Mouse (Mus musculus) limb, embryonic 13.5 days (tissue): ENCODE results near the gene Ddit4l. TPM values are rescaled to one million over a fixed set of nuclear protein-coding genes. Genes with fewer than 3 reads are reported as not detected.
"Not testable (repeated sequence)": the region's sequence is repeated elsewhere in the genome, so short reads cannot be mapped to it uniquely, and the experiment has no call there.

Experiments used
- ATAC-seq: fragments of 200-750 bp; cut with Nextera tagmentation; 2 replicates; pipeline ENCODE4 v1.8.0; 2017; ENCODE audit warnings: low read depth, moderate number of reproducible peaks, moderate TSS enrichment; ENCODE audit not compliant: low FRiP score
- H3K27ac ChIP-seq: fragments of 300-500 bp; sonication (generic); 2 replicates; pipeline ENCODE4 v1.5.1; 2015; ENCODE audit warnings: inconsistent platforms, mild to moderate bottlenecking, moderate library complexity
- H3K27me3 ChIP-seq: fragments of 300-500 bp; sonication (generic); 2 replicates; pipeline ENCODE4 v1.6.1; 2015; ENCODE audit warnings: mild to moderate bottlenecking, inconsistent platforms
- H3K36me3 ChIP-seq: fragments of 300-500 bp; sonication (generic); 2 replicates; pipeline ENCODE4 v1.6.1; 2015; ENCODE audit warnings: inconsistent platforms, mild to moderate bottlenecking, moderate library complexity
- H3K4me1 ChIP-seq: fragments of 300-500 bp; sonication (generic); 2 replicates; pipeline ENCODE4 v1.6.1; 2015; ENCODE audit warnings: inconsistent platforms
- H3K4me2 ChIP-seq: fragments of 300-500 bp; sonication (generic); replicated peaks from 2 replicates; pipeline ENCODE4 v1.6.1; 2015; ENCODE audit warnings: inconsistent platforms, mild to moderate bottlenecking, moderate library complexity
- H3K4me3 ChIP-seq: fragments of 300-500 bp; sonication (generic); 2 replicates; pipeline ENCODE4 v1.5.1; 2015; ENCODE audit warnings: moderate library complexity, mild to moderate bottlenecking, inconsistent platforms
- H3K9ac ChIP-seq: fragments of 300-500 bp; sonication (generic); 2 replicates; pipeline ENCODE4 v1.6.1; 2015; ENCODE audit warnings: mild to moderate bottlenecking, inconsistent platforms
- H3K9me3 ChIP-seq: fragments of 300-500 bp; sonication (generic); 2 replicates; pipeline ENCODE4 v1.6.1; 2016; ENCODE audit warnings: inconsistent platforms
- WGBS: fragments of 180-500 bp; shearing (Covaris S2); methylation state at CpG from one replicate; pipeline ENCODE4 v1.1.7; 2015; 5-methylcytosine and 5-hydroxymethylcytosine counted together
- polyA plus RNA-seq: library from polyadenylated mRNA; unstranded; fragments of >200 nt; fragmentation: Nextera tagmentation; extraction: Ambion mirVana; gene quantifications from 2 replicates; pipeline ENCODE4 v1.2.1, GENCODE M21; 2015

The Ddit4l gene
- 20.1 and 21.4 TPM in 2 replicates for polyA plus RNA-seq

DNA sequence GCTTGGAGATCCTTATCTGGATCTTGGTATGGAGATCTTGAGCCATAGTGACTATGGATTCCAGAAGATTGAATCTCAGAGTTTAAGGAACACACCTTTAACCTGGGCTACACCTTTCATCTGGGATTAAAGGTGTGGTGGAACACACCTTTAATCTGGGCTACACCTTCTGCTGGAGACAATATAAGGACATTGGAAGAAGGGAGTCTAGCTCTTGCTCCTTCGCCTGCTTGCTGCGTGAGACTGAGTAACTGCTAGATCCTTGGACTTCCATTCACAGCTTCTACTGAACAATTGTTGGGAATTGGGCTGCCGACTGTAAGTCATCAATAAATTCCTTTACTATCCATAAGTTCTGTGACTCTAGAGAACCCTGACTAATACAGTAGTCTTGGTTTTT is at the start of gene Ddit4l:
TSS of gene Ddit4l (plus strand) at position 301 of the 400 bp plus-strand sequence.
- Histone ChIP-seq H3K4me1 (peaks cover 11% of the 10 kb centered on the region), H3K27me3 (peaks cover 22% of the 10 kb centered on the region)
- not testable (repeated sequence) for H3K9me3 ChIP-seq, H3K36me3 ChIP-seq, H3K4me3 ChIP-seq, H3K9ac ChIP-seq, H3K4me2 ChIP-seq, H3K27ac ChIP-seq, ATAC-seq
- 94% methylated on average over 3 of the region's 3 CpGs for WGBS

DNA sequence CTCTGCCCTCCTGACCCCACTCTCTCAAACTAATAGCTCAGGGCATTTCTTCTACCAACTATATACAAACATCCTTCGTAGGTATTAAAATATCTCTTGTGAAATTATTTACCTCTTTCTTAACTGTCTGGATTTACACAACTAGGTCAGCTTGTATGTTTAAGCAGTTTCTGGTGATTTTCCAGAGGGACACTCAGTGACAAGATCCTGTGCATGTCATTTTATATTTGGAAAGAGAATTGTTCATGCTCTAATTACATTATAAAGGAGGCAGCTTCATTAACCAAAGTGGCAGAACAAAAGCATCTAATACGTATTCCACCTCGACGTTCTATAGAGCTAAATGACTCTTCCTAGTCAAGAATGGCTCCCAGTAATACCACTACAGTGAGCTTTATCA is 45.3 kb upstream of the Ddit4l start:
- Histone ChIP-seq H3K4me3 (no peak overlapping the region), H3K9me3 (no peaks in the 10 kb centered on the region), H3K9ac (no peak overlapping the region), H3K27me3 (no peaks in the 10 kb centered on the region), H3K4me2 (no peak overlapping the region), H3K27ac (no peak overlapping the region), H3K36me3 (no peaks in the 10 kb centered on the region), H3K4me1 (no peaks in the 10 kb centered on the region)
- ATAC-seq: no peak
- 82% methylated on average over 4 of the region's 4 CpGs for WGBS

DNA sequence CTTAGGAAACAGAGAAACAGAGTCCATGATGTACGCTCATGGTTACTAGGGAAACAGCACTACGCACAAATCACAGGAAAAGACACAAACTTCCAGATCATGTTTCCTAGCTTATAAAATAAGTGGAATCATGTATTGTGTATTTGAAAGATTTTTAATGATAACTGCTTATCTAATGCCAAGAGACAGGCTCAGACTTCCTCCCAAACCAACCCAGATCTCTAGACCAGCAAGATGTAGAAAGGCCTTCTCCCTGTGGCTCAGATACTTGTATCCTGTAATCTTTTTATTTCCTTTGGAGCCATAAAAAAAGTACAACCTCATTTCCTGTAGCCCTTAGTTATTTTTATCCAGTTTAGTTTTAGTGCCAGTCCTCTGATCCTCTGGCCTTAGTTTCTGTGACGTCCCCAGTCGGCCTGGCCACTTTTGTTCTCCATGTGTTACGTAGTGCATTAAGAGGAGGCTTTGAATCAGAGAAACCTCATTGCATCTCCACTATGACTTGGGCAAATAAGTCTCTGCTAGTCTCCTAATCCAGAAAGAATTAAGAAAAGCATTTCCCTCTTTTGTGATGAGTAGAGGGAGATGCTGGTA is 34.9 kb upstream of the Ddit4l start:
- no peak for ATAC-seq
- no peak overlapping the region for H3K27ac ChIP-seq
- 55% methylated on average over 5 of the region's 5 CpGs for WGBS
- H3K9me3 ChIP-seq: 0 out of 2 replicates have a peak, but pooled peaks cover 4% of the 10 kb centered on the region
- no peak overlapping the region for H3K4me2 ChIP-seq
- H3K4me1 ChIP-seq: no peaks in the 10 kb centered on the region
- H3K4me3 ChIP-seq: no peak overlapping the region
- no peaks in the 10 kb centered on the region for H3K36me3 ChIP-seq
- no peaks in the 10 kb centered on the region for H3K27me3 ChIP-seq
- H3K9ac ChIP-seq: no peak overlapping the region

DNA sequence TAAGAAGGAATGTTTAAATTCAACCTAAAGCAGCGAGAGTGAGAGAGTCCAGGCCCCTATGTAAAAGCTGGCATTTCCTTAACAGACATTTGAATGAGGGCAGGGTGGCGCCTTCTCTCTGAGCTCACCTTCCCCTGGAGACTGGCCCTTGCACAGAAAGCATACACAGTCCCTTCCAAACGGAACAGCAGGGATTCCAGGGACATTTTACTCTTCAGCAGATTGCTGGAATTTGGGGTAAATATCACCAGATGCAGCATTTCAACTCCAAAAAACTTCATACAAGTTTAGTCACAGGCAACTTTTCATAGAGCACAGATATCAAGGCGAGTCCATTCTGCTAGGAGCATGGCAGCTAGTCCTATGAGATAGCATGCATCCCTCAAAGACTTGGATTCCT is 31.6 kb upstream of the Ddit4l start:
- Histone ChIP-seq H3K27ac (no peak overlapping the region), H3K4me1 (peaks cover 5% of the 10 kb centered on the region; the same call in 1 of the 2 replicates), H3K4me2 (no peak overlapping the region), H3K36me3 (no peaks in the 10 kb centered on the region), H3K4me3 (no peak overlapping the region), H3K27me3 (no peaks in the 10 kb centered on the region), H3K9me3 (no peaks in the 10 kb centered on the region), H3K9ac (no peak overlapping the region)
- ATAC-seq: no peak
- WGBS: 69% methylated on average over 4 of the region's 4 CpGs

DNA sequence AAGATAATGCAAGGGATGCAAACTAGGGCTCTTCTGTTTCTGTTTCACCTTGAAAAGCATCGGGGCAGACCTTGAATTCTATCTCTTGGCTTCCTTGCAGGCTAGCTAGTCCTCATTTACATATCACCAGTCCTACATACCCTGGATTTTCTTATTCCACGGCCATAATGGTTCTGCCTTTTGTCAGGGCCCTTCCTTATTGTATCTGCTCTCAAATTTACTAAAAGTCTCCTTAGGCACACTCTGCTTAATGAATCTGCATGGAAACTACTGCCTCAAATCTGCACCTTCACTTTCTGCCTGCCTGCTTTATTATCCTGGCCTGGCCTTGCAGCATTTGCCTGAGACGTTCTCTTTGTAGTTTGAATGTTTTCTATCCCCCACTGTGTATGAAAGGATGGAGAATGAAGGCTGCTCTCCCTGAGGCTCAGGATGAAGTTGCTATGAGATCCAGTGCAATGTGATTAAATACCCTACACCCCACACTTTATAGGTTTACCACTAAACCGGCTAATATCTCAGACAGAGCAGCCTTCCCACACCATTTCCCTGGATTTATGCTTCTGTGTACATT is 27.0 kb upstream of the Ddit4l start:
- WGBS: 44% methylated on average over 4 of the region's 4 CpGs
- H3K4me2 ChIP-seq: no peak overlapping the region
- no peak for ATAC-seq
- no peak overlapping the region for H3K9ac ChIP-seq
- H3K9me3 ChIP-seq: no peaks in the 10 kb centered on the region
- H3K4me3 ChIP-seq: no peak overlapping the region
- H3K36me3 ChIP-seq: no peaks in the 10 kb centered on the region
- H3K27me3 ChIP-seq: no peaks in the 10 kb centered on the region
- no peak overlapping the region for H3K27ac ChIP-seq
- H3K4me1 ChIP-seq: peaks cover 5% of the 10 kb centered on the region; the same call in 1 of the 2 replicates

DNA sequence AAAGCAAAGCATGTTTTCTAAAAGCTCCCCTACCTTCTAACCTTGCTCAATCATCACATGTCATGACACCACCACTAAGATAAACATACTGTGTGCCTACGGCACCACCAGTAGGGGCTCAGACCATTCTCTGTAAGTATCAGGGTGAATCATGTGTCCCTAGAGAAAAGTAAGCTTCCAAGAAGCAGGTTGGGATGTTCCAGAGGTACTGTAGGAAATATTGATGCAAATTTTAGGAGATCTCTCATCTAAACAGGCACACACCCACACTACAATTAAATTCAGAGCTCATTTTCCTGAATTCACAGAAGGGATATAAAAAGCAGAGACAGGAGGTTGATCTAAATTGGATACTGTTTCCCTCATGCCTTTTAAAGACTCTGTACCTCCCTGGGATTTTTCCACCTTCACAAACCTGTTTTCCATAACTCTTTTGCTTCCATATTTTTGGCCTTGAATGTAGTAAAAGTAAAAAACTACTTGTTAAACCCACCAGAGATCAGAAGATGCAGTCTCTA is 12.4 kb upstream of the Ddit4l start:
- H3K4me3 ChIP-seq: no peak overlapping the region
- 64% methylated on average over 1 of the region's 1 CpGs for WGBS
- H3K27ac ChIP-seq: no peak overlapping the region
- H3K9me3 ChIP-seq: no peaks in the 10 kb centered on the region
- H3K36me3 ChIP-seq: no peaks in the 10 kb centered on the region
- ATAC-seq: no peak
- no peaks in the 10 kb centered on the region for H3K27me3 ChIP-seq
- no peak overlapping the region for H3K9ac ChIP-seq
- no peak overlapping the region for H3K4me2 ChIP-seq
- H3K4me1 ChIP-seq: no peaks in the 10 kb centered on the region

DNA sequence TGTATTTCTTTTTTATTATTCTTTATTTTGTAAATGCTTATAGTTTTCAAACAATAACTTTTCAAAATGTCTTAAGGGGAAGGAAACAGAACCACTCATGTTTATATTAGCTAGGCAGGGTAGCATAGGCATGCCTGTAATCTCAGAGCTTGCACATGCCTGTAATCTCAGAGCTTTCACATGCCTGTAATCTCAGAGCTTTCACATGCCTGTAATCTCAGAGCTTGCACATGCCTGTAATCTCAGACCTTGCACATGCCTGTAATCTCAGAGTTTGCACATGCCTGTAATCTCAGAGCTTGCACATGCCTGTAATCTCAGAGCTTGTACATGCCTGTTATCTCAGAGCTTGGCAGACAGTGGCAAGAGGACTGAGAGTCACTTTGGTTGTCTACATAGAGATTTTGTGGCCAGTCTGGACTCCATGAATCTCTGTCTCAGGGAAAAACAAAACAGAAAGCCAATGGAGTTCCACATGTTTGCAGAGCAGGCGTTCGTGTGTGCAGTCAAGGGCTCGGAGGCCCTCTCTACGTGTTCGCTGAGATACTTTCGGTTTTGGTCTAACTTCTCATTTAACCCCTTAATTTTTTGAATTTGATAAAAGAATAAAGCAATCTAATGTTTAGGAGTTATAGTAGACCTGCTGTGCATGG is 10.8 kb upstream of the Ddit4l start:
- Histone ChIP-seq H3K27ac (no peak overlapping the region), H3K4me3 (no peak overlapping the region), H3K4me2 (no peak overlapping the region), H3K27me3 (no peaks in the 10 kb centered on the region), H3K4me1 (no peaks in the 10 kb centered on the region), H3K9ac (no peak overlapping the region), H3K9me3 (no peaks in the 10 kb centered on the region), H3K36me3 (no peaks in the 10 kb centered on the region)
- 87% methylated on average over 6 of the region's 6 CpGs for WGBS
- ATAC-seq: no peak

DNA sequence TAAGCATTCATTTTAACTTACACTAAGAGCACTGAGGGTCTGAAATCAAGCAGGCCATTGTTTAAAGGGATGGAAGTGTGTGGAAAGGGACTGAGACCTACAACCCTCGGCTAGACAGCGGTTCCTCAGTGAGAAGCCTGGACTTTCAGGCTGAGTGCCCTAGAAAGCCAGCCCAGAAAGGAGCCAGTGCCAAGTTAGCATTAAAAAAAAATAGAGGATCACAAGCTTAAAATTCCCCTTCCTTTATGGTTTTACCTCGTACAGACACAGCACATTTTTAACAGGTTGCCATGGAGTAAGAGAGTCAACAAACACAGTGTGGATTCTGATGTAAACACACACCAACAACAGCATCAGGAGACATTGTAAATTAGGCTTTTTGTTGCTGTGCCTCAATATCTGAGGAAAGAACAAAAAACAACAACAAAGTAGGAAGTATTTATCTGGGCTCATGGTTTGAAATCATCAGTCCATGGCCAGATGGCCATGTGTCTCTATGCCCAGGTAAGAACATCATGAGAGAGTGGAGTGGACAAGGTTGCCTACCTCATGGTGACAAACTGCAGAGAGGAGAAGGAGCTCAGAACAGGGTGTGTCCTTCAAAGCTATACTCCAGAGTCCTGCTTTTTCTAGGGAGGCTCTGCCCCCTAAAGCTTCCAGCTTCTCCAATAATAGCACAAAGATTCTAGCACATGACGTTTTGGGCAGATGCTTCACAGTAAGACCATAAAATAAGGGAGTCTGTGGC is 10.1 kb upstream of the Ddit4l start:
- Histone ChIP-seq H3K36me3 (no peaks in the 10 kb centered on the region), H3K4me2 (no peak overlapping the region), H3K4me1 (no peaks in the 10 kb centered on the region), H3K9ac (no peak overlapping the region), H3K27ac (no peak overlapping the region), H3K27me3 (no peaks in the 10 kb centered on the region), H3K4me3 (no peak overlapping the region), H3K9me3 (no peaks in the 10 kb centered on the region)
- 64% methylated on average over 4 of the region's 4 CpGs for WGBS
- no peak for ATAC-seq

DNA sequence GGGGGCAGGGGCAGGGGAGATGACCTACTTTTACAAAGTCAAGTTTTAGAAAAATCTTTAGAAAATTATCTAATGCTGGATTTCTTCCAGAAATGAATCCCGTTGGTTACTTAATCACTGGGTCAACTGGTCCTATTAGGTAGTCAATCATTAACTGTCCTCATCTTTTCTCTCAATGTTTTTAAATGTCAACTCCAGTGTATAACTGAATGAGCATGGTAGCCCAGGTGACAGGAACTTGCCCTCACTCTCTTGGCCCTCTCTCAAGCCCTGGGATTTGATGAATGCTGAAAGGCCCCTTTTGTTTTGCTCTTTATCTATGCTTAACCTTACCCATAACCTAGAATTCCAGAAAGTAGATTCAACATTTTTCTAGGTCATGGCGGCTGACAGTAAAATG is 9.4 kb upstream of the Ddit4l start:
- Histone ChIP-seq H3K9ac (no peak overlapping the region), H3K27me3 (no peaks in the 10 kb centered on the region), H3K36me3 (no peaks in the 10 kb centered on the region), H3K4me1 (no peaks in the 10 kb centered on the region), H3K4me2 (no peak overlapping the region), H3K4me3 (no peak overlapping the region), H3K27ac (no peak overlapping the region), H3K9me3 (no peaks in the 10 kb centered on the region)
- WGBS: 93% methylated on average over 2 of the region's 2 CpGs
- ATAC-seq: no peak

DNA sequence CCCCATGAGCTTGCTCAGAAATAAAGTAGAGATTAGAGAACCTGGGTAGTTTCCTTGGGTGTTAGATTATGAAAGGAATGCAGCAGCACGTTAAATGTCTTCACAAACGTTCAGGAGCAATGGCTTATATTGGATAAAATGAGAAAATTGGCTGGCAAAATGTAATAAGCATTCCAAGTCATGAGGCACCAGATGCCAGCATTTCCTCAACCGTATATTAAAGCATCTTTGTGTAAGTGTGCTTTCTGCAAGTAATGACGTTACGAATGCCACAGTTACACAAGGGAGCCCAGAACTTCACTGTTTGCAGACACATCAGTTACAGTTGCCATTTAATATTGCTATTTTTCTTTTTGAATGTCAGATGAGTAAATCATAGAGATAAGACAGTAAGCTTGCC is 872 bp upstream of the Ddit4l start:
- no peak overlapping the region for H3K4me3 ChIP-seq
- no peak overlapping the region for H3K9ac ChIP-seq
- H3K4me1 ChIP-seq: peaks cover 11% of the 10 kb centered on the region
- 69% methylated on average over 5 of the region's 5 CpGs for WGBS
- H3K9me3 ChIP-seq: no peaks in the 10 kb centered on the region
- peaks cover 16% of the 10 kb centered on the region for H3K27me3 ChIP-seq
- no peak overlapping the region for H3K4me2 ChIP-seq
- no peak for ATAC-seq
- no peaks in the 10 kb centered on the region for H3K36me3 ChIP-seq
- H3K27ac ChIP-seq: no peak overlapping the region

DNA sequence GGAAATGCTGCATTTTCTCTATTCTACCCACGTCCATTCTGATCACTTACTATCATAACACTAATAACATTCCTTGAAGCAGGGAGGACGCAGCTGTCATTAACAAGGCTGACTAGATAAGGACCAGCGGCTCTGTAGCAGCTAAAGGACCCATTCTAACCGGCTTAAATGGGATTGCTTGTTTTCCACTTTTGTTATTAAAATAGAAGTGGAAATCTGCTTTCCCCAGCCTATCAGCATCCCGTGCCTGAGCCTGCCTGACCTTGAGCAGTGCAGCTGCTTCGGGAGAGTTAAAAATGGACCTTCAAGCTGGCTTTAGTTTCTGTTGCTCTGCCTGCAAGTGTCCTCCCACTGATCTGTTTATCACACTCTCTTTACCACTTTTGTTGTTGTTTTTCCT is 679 bp downstream of the Ddit4l start:
- WGBS: 63% methylated on average over 6 of the region's 6 CpGs
- no peak overlapping the region for H3K9ac ChIP-seq
- no peak overlapping the region for H3K4me2 ChIP-seq
- ATAC-seq: no peak
- peaks cover 11% of the 10 kb centered on the region for H3K4me1 ChIP-seq
- H3K36me3 ChIP-seq: no peaks in the 10 kb centered on the region
- H3K27ac ChIP-seq: no peak overlapping the region
- peaks cover 24% of the 10 kb centered on the region for H3K27me3 ChIP-seq
- H3K9me3 ChIP-seq: no peaks in the 10 kb centered on the region
- no peak overlapping the region for H3K4me3 ChIP-seq
